Mouse (Mus musculus) central nervous system, embryonic 11.5 days (tissue): ENCODE results near the gene Dhrs3. TPM values are rescaled to one million over a fixed set of nuclear protein-coding genes. Genes with fewer than 3 reads are reported as not detected.

ENCODE experiments used
- polyA plus RNA-seq: library from polyadenylated mRNA; depleted of rRNA; stranded (reverse); fragments of >200 nt; gene quantifications from 2 replicates; pipeline ENCODE4 v1.2.3, GENCODE M21; 2012; rRNA removed

The Dhrs3 gene
- polyA plus RNA-seq, result 9.8 and 24.6 TPM in 2 replicates

GRCm38 (mm10) chr4:144892133-144892936, at the start of gene Dhrs3:
Gene Dhrs3 (plus strand): TSS chr4:144892827.

Other genes starting within 250 kb of the Dhrs3 start
- not detected in 2 replicates for gene Gm436, start 206.5 kb upstream of the Dhrs3 start, polyA plus RNA-seq
- not detected in 2 replicates for gene Gm13178, start 171.4 kb upstream of the Dhrs3 start, polyA plus RNA-seq
- gene Gm438, start 106.2 kb upstream of the Dhrs3 start, polyA plus RNA-seq, result not detected in 2 replicates